18 mouse cellular contexts compared by ENCODE assay signal in the genomic region with DNA sequence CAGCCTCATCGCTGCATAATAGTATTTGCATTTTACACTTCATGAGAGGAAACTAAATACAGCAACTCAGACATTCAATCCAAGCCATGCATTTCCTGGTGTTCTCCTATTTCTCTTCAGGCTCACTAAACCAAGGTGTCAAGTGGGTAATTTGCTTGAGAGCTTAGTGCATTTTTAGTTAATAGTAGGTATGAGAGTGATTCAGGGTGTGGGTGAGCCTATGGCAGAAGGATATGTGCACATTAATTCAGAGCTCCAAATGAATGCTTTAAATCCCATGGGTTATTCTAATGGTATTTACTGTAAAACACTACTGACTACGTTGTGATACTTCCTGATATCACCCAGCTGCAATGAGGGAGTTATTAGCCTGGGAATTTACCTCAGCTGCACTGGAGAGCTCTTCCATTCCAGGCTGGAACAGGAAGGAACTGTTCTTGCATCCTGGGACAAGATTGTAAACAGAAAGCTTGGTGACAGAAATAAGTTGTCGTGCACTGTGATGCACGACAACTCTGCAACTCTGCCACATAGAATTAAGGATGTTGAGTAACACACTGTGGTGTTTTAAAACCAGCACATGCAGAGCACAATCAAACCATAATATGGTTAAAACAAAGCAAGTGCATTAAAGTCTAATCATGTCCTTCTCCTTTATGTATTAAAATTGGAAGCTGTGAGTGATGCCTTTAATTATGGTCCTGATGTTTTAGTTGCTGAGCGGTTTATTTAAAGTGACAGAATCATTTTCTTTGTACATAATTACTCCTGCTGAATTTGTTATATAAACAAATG.
DNase-seq lines count a peak whose midpoint lies in the region; ATAC-seq lines count a peak whose summit lies in the region.
"Had no signal": no experiment of that assay in that cellular context is flagged by ENCODE, and none has a peak within 500 bp of the region (broad histone marks: within the 10 kb centered on the region; RNA-seq: fewer than 3 reads in every experiment).

No protein-coding gene starts in this region.

- WGBS in midbrain, embryonic 12.5 days: 66% methylated on average over 5 of the region's 5 CpGs
- WGBS in midbrain, embryonic 10.5 days: 77% methylated on average over 5 of the region's 5 CpGs
- 37% methylated on average over 5 of the region's 5 CpGs for WGBS in hindbrain, embryonic 15.5 days
- 31% methylated on average over 5 of the region's 5 CpGs for WGBS in neural tube, embryonic 15.5 days

- no peak overlapping the region for H3K4me3 ChIP-seq in midbrain, embryonic 12.5 days
- no peak overlapping the region for H3K4me3 ChIP-seq in midbrain, embryonic 10.5 days
- H3K4me3 ChIP-seq in hindbrain, embryonic 15.5 days: no peak overlapping the region
- no peak overlapping the region for H3K4me3 ChIP-seq in neural tube, embryonic 15.5 days (replicated peaks)
- H3K4me3 ChIP-seq: erythroblast, embryonic 14.5 days; left cerebral cortex, adult 2 months; limb, embryonic 10.5 days; megakaryocyte, embryonic 14.5 days had no signal

- no peaks in the 10 kb centered on the region for H3K9me3 ChIP-seq in midbrain, embryonic 12.5 days
- no peaks in the 10 kb centered on the region for H3K9me3 ChIP-seq in midbrain, embryonic 10.5 days (replicated peaks)
- no peaks in the 10 kb centered on the region for H3K9me3 ChIP-seq in hindbrain, embryonic 15.5 days
- no peaks in the 10 kb centered on the region for H3K9me3 ChIP-seq in neural tube, embryonic 15.5 days (replicated peaks)
- H3K9me3 ChIP-seq: limb, embryonic 10.5 days; megakaryocyte, embryonic 14.5 days had no signal

- no peaks in the 10 kb centered on the region for H3K4me1 ChIP-seq in midbrain, embryonic 12.5 days
- H3K4me1 ChIP-seq in midbrain, embryonic 10.5 days: no peaks in the 10 kb centered on the region
- H3K4me1 ChIP-seq in hindbrain, embryonic 15.5 days (replicated peaks): peaks cover 10% of the 10 kb centered on the region
- H3K4me1 ChIP-seq in neural tube, embryonic 15.5 days: peaks cover 4% of the 10 kb centered on the region
- H3K4me1 ChIP-seq: limb, embryonic 10.5 days; megakaryocyte, embryonic 14.5 days had no signal

- no peak for DNase-seq in frontal cortex, postnatal 14 days (ENCODE audit: low spot score in 2 of 2)
- DNase-seq in midbrain, embryonic 10.5 days (ENCODE audit: low spot score): no peak
- no peak for DNase-seq in gastrocnemius, adult 8-10 months (ENCODE audit: low spot score in 2 of 2)
- DNase-seq: cerebellum, adult 9-10 months; kidney, adult 18-20 months; kidney, postnatal 4 days; layer of hippocampus, adult 9-11 months; lung, adult 2 months; thymus, postnatal 14 days had no signal

- H3K36me3 ChIP-seq in midbrain, embryonic 12.5 days: no peaks in the 10 kb centered on the region
- H3K36me3 ChIP-seq in midbrain, embryonic 10.5 days: no peaks in the 10 kb centered on the region
- H3K36me3 ChIP-seq in hindbrain, embryonic 15.5 days: no peaks in the 10 kb centered on the region
- no peaks in the 10 kb centered on the region for H3K36me3 ChIP-seq in neural tube, embryonic 15.5 days
- H3K36me3 ChIP-seq: limb, embryonic 10.5 days had no signal

- no peaks in the 10 kb centered on the region for H3K27me3 ChIP-seq in midbrain, embryonic 12.5 days
- no peaks in the 10 kb centered on the region for H3K27me3 ChIP-seq in midbrain, embryonic 10.5 days (ENCODE audit: low read depth, poor library complexity, severe bottlenecking)
- H3K27me3 ChIP-seq in hindbrain, embryonic 15.5 days: no peaks in the 10 kb centered on the region
- H3K27me3 ChIP-seq in neural tube, embryonic 15.5 days (replicated peaks): no peaks in the 10 kb centered on the region
- H3K27me3 ChIP-seq: megakaryocyte, embryonic 14.5 days had no signal

- no peak overlapping the region for H3K9ac ChIP-seq in midbrain, embryonic 12.5 days (replicated peaks)
- no peak overlapping the region for H3K9ac ChIP-seq in hindbrain, embryonic 15.5 days
- no peak overlapping the region for H3K9ac ChIP-seq in neural tube, embryonic 15.5 days (replicated peaks)

- ATAC-seq in frontal cortex, adult (ENCODE audit: low TSS enrichment): peak; percentile 52
- 0 out of 2 replicates have a peak, but pooled peaks have one; percentile 27 for ATAC-seq in midbrain, embryonic 12.5 days (ENCODE audit: low FRiP score, low read depth)
- ATAC-seq in hindbrain, embryonic 15.5 days (ENCODE audit: low FRiP score, low read depth): 0 out of 2 replicates have a peak, but pooled peaks have one; percentile 30
- peak; percentile 79; the same call in 1 of the 2 replicates for ATAC-seq in neural tube, embryonic 15.5 days (ENCODE audit: low FRiP score)

- no peak overlapping the region for H3K27ac ChIP-seq in midbrain, embryonic 12.5 days (replicated peaks)
- no peak overlapping the region for H3K27ac ChIP-seq in midbrain, embryonic 10.5 days (replicated peaks)
- H3K27ac ChIP-seq in hindbrain, embryonic 15.5 days (replicated peaks): peak overlapping the region; percentile 9
- H3K27ac ChIP-seq in neural tube, embryonic 15.5 days (replicated peaks): peak overlapping the region; percentile 54; the same call in 1 of the 2 replicates
- H3K27ac ChIP-seq: left cerebral cortex, adult 2 months; limb, embryonic 10.5 days had no signal

- H3K4me2 ChIP-seq in midbrain, embryonic 12.5 days (replicated peaks): no peak overlapping the region
- no peak overlapping the region for H3K4me2 ChIP-seq in hindbrain, embryonic 15.5 days
- no peak overlapping the region for H3K4me2 ChIP-seq in neural tube, embryonic 15.5 days
- H3K4me2 ChIP-seq: liver, embryonic 11.5 days had no signal

Comparison
In these comparisons a context has a peak if more than half of its experiments do, and no peak if none do; other contexts are left out.
1. ATAC-seq: peak in every context shown above with its lines; median percentile 79 in neural tube, embryonic 15.5 days; 52 in frontal cortex, adult; 30 in hindbrain, embryonic 15.5 days; 27 in midbrain, embryonic 12.5 days.
2. H3K27ac ChIP-seq: peak in hindbrain, embryonic 15.5 days (single experiment) and neural tube, embryonic 15.5 days (single experiment); none in midbrain, embryonic 12.5 days (single experiment) and midbrain, embryonic 10.5 days (single experiment).